Mouse (Mus musculus): ENCODE measurements around the gene Cd180. TPM values are rescaled to one million over a fixed set of nuclear protein-coding genes. Genes with fewer than 3 reads are reported as not detected.

The Cd180 gene
- polyA plus RNA-seq, 1 experiment from 2014 or later = 0.88 TPM

DNA sequence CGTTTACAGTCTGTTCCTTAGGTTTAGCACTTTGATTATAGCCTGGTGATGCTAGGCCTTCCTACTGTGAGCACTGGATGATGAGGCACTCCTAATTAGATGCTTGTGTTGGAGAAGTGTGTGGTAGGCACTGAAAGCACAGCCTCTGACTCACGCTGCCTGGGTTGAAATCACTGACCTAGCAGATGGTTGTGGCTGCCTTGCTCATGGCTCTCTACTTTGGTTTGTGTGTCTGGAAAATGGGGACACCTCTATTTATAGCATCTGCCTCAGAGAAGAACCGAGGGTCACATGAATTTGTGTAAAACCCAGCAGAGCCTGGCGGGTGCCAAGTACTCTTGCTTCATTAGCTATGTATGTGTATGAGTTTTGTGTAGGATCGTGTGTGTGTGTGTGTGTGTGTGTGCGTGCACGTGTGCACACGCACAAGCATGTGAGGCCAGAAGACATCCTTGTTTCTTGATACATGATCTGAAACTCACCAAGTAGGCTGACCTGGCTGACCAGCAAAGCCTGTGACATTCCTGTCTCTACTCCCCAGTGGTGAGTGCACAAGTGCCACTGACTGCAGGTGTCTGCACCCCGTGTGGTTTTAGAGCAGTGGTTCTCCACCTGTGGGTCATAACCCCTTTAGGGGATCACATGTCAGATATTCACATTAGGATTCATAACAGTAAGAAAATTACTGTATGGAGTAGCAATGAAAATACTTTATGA, 52.4 kb downstream of the Cd180 start:
- WGBS = 78% methylated on average over 9 of the region's 9 CpGs
- H3K36me3 ChIP-seq (ENCODE audit: control insufficient read depth, insufficient read depth, low read length) = peaks cover 88% of the 10 kb centered on the region
- no peak overlapping the region for H3K4me2 ChIP-seq (ENCODE audit: low read length)
- ATAC-seq (ENCODE audit: insufficient number of reproducible peaks, insufficient read depth, low FRiP score, low read depth) = no peak
- H3K9me3 ChIP-seq (ENCODE audit: control insufficient read depth, low read length) = no peaks in the 10 kb centered on the region
- H3K9ac ChIP-seq (ENCODE audit: low read length) = no peak overlapping the region
- H3K4me3 ChIP-seq (ENCODE audit: control insufficient read depth in 1 of 2, insufficient read depth in 1 of 2, low read depth in 1 of 2, low read length in 2 of 2) = no peak overlapping the region
- no peak overlapping the region for H3K27ac ChIP-seq (replicated peaks in 1 of 2; ENCODE audit: control insufficient read depth in 1 of 2, insufficient read depth in 1 of 2, low read depth in 2 of 2, low read length in 2 of 2)
- H3K4me1 ChIP-seq (ENCODE audit: control insufficient read depth in 2 of 2, insufficient read depth in 2 of 2, low read length in 2 of 2) = no peaks in the 10 kb centered on the region
- no peaks in the 10 kb centered on the region for H3K27me3 ChIP-seq (ENCODE audit: control insufficient read depth, insufficient read depth, low read length)

DNA sequence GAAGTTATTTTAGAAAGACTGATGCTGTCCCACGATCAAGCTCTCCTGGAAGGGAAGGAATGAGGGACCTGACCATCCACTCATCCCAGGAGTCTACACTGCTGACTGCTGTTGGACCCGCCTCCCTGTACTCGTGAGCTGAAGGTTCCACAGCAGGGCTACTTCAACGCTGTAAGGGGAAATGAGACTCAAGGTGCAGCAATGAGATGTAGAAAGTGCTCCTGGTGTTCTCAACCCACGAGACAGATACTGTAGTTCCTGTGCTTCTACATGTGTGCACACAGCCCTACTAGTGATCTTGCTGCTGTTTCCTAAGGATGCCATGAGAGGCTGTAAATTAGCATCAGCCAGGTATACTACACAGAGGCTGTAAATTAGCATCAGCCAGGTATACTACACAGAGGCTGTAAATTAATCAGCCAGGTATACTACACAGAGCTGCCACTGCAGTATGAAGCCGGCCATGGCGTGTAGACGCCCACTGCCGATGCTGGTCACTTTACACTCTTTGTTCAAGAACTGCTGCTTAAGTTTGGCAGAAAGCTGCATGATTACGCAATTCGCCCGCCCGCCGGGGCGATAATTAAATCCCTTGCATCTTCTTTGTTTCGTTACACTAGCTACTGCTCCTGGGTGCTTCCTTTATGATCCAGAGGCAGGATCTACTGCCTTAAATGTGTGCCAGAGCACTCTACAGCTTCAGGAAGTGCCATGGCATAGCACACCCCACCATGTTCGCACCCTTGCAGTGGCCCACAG, 53.6 kb downstream of the Cd180 start:
- no peak for ATAC-seq (ENCODE audit: insufficient number of reproducible peaks, insufficient read depth, low FRiP score, low read depth)
- 87% methylated on average over 17 of the region's 17 CpGs for WGBS
- no peaks in the 10 kb centered on the region for H3K4me1 ChIP-seq (ENCODE audit: control insufficient read depth in 2 of 2, insufficient read depth in 2 of 2, low read length in 2 of 2)

DNA sequence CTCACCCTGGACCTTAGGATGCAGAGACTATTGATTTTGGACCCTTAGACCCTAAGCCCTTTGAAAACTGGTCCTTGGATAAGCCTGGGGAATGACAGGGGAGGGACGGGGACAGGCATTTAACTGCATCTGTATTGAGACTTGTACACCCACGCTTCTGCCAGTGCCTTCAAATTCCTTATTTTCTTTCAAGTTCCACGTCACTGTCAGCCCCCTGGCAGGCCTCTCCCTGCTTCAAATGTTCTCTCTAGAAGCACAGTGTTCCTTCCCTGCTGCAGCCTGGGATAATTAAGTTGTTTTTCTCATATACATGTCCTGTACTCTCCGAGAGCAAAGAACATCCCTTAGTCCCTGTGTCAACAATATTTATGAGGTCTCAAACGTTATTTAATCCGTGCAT, 55.8 kb downstream of the Cd180 start:
- no peak overlapping the region for H3K9ac ChIP-seq (ENCODE audit: low read length)
- no peak overlapping the region for H3K4me3 ChIP-seq (ENCODE audit: control insufficient read depth in 1 of 2, insufficient read depth in 1 of 2, low read depth in 1 of 2, low read length in 2 of 2)
- H3K36me3 ChIP-seq (ENCODE audit: control insufficient read depth, insufficient read depth, low read length) = peaks cover 83% of the 10 kb centered on the region
- WGBS = 75% methylated on average over 6 of the region's 6 CpGs
- H3K27ac ChIP-seq (replicated peaks in 1 of 2; ENCODE audit: control insufficient read depth in 1 of 2, insufficient read depth in 1 of 2, low read depth in 2 of 2, low read length in 2 of 2) = no peak overlapping the region
- no peak overlapping the region for H3K4me2 ChIP-seq (ENCODE audit: low read length)
- H3K9me3 ChIP-seq (ENCODE audit: control insufficient read depth, low read length) = no peaks in the 10 kb centered on the region
- H3K27me3 ChIP-seq (ENCODE audit: control insufficient read depth, insufficient read depth, low read length) = no peaks in the 10 kb centered on the region
- H3K4me1 ChIP-seq (ENCODE audit: control insufficient read depth in 2 of 2, insufficient read depth in 2 of 2, low read length in 2 of 2) = no peaks in the 10 kb centered on the region
- ATAC-seq (ENCODE audit: insufficient number of reproducible peaks, insufficient read depth, low FRiP score, low read depth) = no peak

More for the DNA sequence above, 53.6 kb downstream of the Cd180 start:
- no peaks in the 10 kb centered on the region for H3K27me3 ChIP-seq (ENCODE audit: control insufficient read depth, insufficient read depth, low read length)
- no peak overlapping the region for H3K27ac ChIP-seq (replicated peaks in 1 of 2; ENCODE audit: control insufficient read depth in 1 of 2, insufficient read depth in 1 of 2, low read depth in 2 of 2, low read length in 2 of 2)
- H3K36me3 ChIP-seq (ENCODE audit: control insufficient read depth, insufficient read depth, low read length) = peaks cover 86% of the 10 kb centered on the region
- H3K9me3 ChIP-seq (ENCODE audit: control insufficient read depth, low read length) = no peaks in the 10 kb centered on the region
- H3K4me2 ChIP-seq (ENCODE audit: low read length) = no peak overlapping the region
- H3K4me3 ChIP-seq (ENCODE audit: control insufficient read depth in 1 of 2, insufficient read depth in 1 of 2, low read depth in 1 of 2, low read length in 2 of 2) = no peak overlapping the region
- H3K9ac ChIP-seq (ENCODE audit: low read length) = no peak overlapping the region

DNA sequence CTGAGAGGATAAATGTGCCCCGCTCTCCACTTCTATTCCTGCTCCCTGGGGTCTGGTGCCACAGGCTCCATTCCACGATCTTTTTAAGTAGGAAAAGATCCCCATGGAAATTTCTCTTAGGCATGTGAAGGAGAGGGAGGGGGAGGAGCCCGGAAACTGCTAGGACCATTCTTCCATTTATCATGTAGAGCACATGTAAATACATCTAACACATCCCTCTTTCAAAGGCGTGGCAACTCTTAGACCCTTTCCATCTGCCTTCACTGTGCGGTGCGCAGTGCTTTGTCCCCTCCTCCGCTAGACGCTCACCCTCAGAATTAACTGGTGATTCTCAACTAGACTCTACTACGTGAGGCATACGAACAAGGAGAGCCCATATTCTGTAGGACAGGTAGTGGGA, 56.5 kb downstream of the Cd180 start:
- H3K9ac ChIP-seq (ENCODE audit: low read length) = no peak overlapping the region
- no peak for ATAC-seq (ENCODE audit: insufficient number of reproducible peaks, insufficient read depth, low FRiP score, low read depth)
- H3K9me3 ChIP-seq (ENCODE audit: control insufficient read depth, low read length) = no peaks in the 10 kb centered on the region
- H3K4me3 ChIP-seq (ENCODE audit: control insufficient read depth in 1 of 2, insufficient read depth in 1 of 2, low read depth in 1 of 2, low read length in 2 of 2) = no peak overlapping the region
- H3K4me2 ChIP-seq (ENCODE audit: low read length) = no peak overlapping the region
- no peaks in the 10 kb centered on the region for H3K27me3 ChIP-seq (ENCODE audit: control insufficient read depth, insufficient read depth, low read length)
- H3K4me1 ChIP-seq (ENCODE audit: control insufficient read depth in 2 of 2, insufficient read depth in 2 of 2, low read length in 2 of 2) = no peaks in the 10 kb centered on the region
- H3K27ac ChIP-seq (replicated peaks in 1 of 2; ENCODE audit: control insufficient read depth in 1 of 2, insufficient read depth in 1 of 2, low read depth in 2 of 2, low read length in 2 of 2) = no peak overlapping the region
- WGBS = 90% methylated on average over 10 of the region's 10 CpGs
- H3K36me3 ChIP-seq (ENCODE audit: control insufficient read depth, insufficient read depth, low read length) = peaks cover 85% of the 10 kb centered on the region

DNA sequence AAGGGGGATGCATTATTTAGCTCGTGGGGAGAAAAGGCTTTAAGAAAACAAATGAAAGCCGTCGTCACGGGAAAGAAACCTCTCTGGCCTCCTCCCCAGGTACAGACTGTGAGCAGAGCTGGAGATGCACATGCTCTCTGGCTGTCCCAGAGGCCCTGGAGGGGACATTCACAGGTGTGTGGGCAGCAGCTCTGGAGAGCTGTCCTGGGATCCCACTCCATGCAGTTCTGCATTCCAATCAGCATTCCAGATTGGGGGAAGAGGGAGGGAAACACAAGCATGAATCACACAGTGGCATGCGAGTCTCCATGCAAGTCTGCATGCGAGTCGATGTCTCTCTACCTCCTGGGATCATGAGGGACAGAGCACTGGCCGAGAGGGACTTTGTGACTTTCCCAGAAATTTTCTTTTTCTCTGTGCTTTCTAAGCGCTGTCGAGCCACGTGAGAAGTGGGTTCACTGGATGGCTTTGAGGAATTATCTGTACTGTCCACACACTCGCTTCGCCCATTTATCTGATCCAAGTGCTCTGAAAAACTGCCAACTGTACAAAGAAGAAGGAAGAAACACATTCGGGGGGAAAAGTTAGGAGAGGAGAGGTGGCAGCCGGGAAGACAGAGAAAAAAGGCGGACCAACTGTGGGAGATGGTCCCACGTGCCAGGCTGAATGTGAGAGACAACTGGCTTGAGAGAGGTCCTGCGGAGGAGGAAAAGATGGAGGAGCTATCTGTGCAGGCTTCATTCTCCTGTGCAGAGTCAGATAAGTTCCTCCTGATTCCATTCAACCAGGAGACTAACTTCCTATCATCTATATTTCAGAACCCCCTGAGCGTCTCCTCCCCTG, 60.6 kb downstream of the Cd180 start:
- ATAC-seq (ENCODE audit: insufficient number of reproducible peaks, insufficient read depth, low FRiP score, low read depth) = no peak
- WGBS = 71% methylated on average over 19 of the region's 19 CpGs
- Histone ChIP-seq H3K27ac (replicated peaks in 1 of 2; ENCODE audit: control insufficient read depth in 1 of 2, insufficient read depth in 1 of 2, low read depth in 2 of 2, low read length in 2 of 2) (no peak overlapping the region), H3K4me2 (ENCODE audit: low read length) (no peak overlapping the region), H3K9ac (ENCODE audit: low read length) (no peak overlapping the region), H3K9me3 (ENCODE audit: control insufficient read depth, low read length) (no peaks in the 10 kb centered on the region), H3K4me3 (ENCODE audit: control insufficient read depth in 1 of 2, insufficient read depth in 1 of 2, low read depth in 1 of 2, low read length in 2 of 2) (no peak overlapping the region), H3K4me1 (ENCODE audit: control insufficient read depth in 2 of 2, insufficient read depth in 2 of 2, low read length in 2 of 2) (no peaks in the 10 kb centered on the region), H3K27me3 (ENCODE audit: control insufficient read depth, insufficient read depth, low read length) (no peaks in the 10 kb centered on the region), H3K36me3 (ENCODE audit: control insufficient read depth, insufficient read depth, low read length) (peaks cover 88% of the 10 kb centered on the region)

GRCm38 (mm10) chr13:102755124-102755523, 61.8 kb downstream of the Cd180 start:
- Histone ChIP-seq H3K4me2 (ENCODE audit: low read length) (no peak overlapping the region), H3K9ac (ENCODE audit: low read length) (no peak overlapping the region), H3K27me3 (ENCODE audit: control insufficient read depth, insufficient read depth, low read length) (no peaks in the 10 kb centered on the region), H3K4me1 (ENCODE audit: control insufficient read depth in 2 of 2, insufficient read depth in 2 of 2, low read length in 2 of 2) (no peaks in the 10 kb centered on the region), H3K9me3 (ENCODE audit: control insufficient read depth, low read length) (no peaks in the 10 kb centered on the region), H3K36me3 (ENCODE audit: control insufficient read depth, insufficient read depth, low read length) (peaks cover 88% of the 10 kb centered on the region), H3K27ac (replicated peaks in 1 of 2; ENCODE audit: control insufficient read depth in 1 of 2, insufficient read depth in 1 of 2, low read depth in 2 of 2, low read length in 2 of 2) (no peak overlapping the region), H3K4me3 (ENCODE audit: control insufficient read depth in 1 of 2, insufficient read depth in 1 of 2, low read depth in 1 of 2, low read length in 2 of 2) (no peak overlapping the region)
- WGBS = 94% methylated on average over 8 of the region's 8 CpGs
- no peak for ATAC-seq (ENCODE audit: insufficient number of reproducible peaks, insufficient read depth, low FRiP score, low read depth)

DNA sequence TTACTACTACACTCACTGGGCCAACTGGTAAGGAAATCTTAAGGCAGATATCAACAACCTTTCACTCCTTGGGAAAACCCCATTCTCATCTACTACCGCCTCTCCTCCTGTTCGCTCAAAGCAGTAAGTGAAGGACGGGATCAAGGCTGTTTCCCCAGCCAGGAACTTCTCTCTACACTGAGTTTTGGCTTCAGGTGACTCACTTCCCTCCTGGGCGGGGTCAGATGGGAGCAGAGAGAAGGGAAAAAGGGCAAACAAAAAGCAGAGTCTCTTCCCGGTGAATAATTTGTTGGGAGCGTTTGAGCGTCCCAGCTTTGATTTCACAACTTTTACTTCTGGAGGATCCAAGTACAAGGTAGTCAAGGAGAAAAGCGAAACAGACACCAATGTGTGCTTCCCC, 62.7 kb downstream of the Cd180 start:
- no peak overlapping the region for H3K9ac ChIP-seq (ENCODE audit: low read length)
- WGBS = 87% methylated on average over 8 of the region's 8 CpGs
- H3K4me1 ChIP-seq (ENCODE audit: control insufficient read depth in 2 of 2, insufficient read depth in 2 of 2, low read length in 2 of 2) = no peaks in the 10 kb centered on the region
- H3K36me3 ChIP-seq (ENCODE audit: control insufficient read depth, insufficient read depth, low read length) = peaks cover 88% of the 10 kb centered on the region
- H3K9me3 ChIP-seq (ENCODE audit: control insufficient read depth, low read length) = no peaks in the 10 kb centered on the region
- H3K27ac ChIP-seq (replicated peaks in 1 of 2; ENCODE audit: control insufficient read depth in 1 of 2, insufficient read depth in 1 of 2, low read depth in 2 of 2, low read length in 2 of 2) = no peak overlapping the region
- H3K4me3 ChIP-seq (ENCODE audit: control insufficient read depth in 1 of 2, insufficient read depth in 1 of 2, low read depth in 1 of 2, low read length in 2 of 2) = no peak overlapping the region
- ATAC-seq (ENCODE audit: insufficient number of reproducible peaks, insufficient read depth, low FRiP score, low read depth) = no peak
- no peaks in the 10 kb centered on the region for H3K27me3 ChIP-seq (ENCODE audit: control insufficient read depth, insufficient read depth, low read length)
- no peak overlapping the region for H3K4me2 ChIP-seq (ENCODE audit: low read length)
